Mouse (Mus musculus) forebrain, embryonic 15.5 days (tissue): Measurements from ENCODE around the gene Sugt1. TPM values are rescaled to one million over a fixed set of nuclear protein-coding genes. Genes with fewer than 3 reads are reported as not detected.

Experiments
- ATAC-seq: fragments of 200-750 bp; cut with Nextera tagmentation; replicated peaks from 2 replicates; pipeline ENCODE4 v1.8.0; 2017; ENCODE audit warnings: mild to moderate bottlenecking, moderate TSS enrichment, moderate library complexity
- H3K27ac ChIP-seq: fragments of 300-500 bp; sonication (generic); replicated peaks from 2 replicates; pipeline ENCODE4 v1.5.1; 2015; ENCODE audit warnings: mild to moderate bottlenecking, inconsistent platforms
- H3K27me3 ChIP-seq: fragments of 300-500 bp; sonication (generic); 2 replicates; pipeline ENCODE4 v1.6.1; 2015; ENCODE audit warnings: inconsistent platforms
- H3K36me3 ChIP-seq: fragments of 300-500 bp; sonication (generic); 2 replicates; pipeline ENCODE4 v1.6.1; 2015; ENCODE audit warnings: mild to moderate bottlenecking, inconsistent platforms
- H3K4me1 ChIP-seq: fragments of 300-500 bp; sonication (generic); 2 replicates; pipeline ENCODE4 v1.6.1; 2015; ENCODE audit warnings: inconsistent platforms
- H3K4me2 ChIP-seq: fragments of 300-500 bp; sonication (generic); replicated peaks from 2 replicates; pipeline ENCODE4 v1.6.1; 2015; ENCODE audit warnings: mild to moderate bottlenecking, inconsistent platforms
- H3K4me3 ChIP-seq: fragments of 300-500 bp; sonication (generic); 2 replicates; pipeline ENCODE4 v1.5.1; 2015; ENCODE audit warnings: mild to moderate bottlenecking, inconsistent platforms
- H3K9ac ChIP-seq: fragments of 300-500 bp; sonication (generic); replicated peaks from 2 replicates; pipeline ENCODE4 v1.6.1; 2015; ENCODE audit warnings: mild to moderate bottlenecking, inconsistent platforms
- H3K9me3 ChIP-seq: fragments of 300-500 bp; sonication (generic); 2 replicates; pipeline ENCODE4 v1.6.1; 2016; ENCODE audit warnings: inconsistent platforms
- WGBS: fragments of 180-500 bp; shearing (Covaris S2); methylation state at CpG from one replicate; pipeline ENCODE4 v1.1.7; 2015; ENCODE audit warnings: mixed read lengths; 5-methylcytosine and 5-hydroxymethylcytosine counted together
- polyA plus RNA-seq: library from polyadenylated mRNA; unstranded; fragments of >200 nt; fragmentation: Nextera tagmentation; extraction: Ambion mirVana; gene quantifications from 2 replicates; pipeline ENCODE4 v1.2.1, GENCODE M21; 2015

Gene Sugt1
- polyA plus RNA-seq, 1 experiment from 2014 or later: 116 TPM

DNA sequence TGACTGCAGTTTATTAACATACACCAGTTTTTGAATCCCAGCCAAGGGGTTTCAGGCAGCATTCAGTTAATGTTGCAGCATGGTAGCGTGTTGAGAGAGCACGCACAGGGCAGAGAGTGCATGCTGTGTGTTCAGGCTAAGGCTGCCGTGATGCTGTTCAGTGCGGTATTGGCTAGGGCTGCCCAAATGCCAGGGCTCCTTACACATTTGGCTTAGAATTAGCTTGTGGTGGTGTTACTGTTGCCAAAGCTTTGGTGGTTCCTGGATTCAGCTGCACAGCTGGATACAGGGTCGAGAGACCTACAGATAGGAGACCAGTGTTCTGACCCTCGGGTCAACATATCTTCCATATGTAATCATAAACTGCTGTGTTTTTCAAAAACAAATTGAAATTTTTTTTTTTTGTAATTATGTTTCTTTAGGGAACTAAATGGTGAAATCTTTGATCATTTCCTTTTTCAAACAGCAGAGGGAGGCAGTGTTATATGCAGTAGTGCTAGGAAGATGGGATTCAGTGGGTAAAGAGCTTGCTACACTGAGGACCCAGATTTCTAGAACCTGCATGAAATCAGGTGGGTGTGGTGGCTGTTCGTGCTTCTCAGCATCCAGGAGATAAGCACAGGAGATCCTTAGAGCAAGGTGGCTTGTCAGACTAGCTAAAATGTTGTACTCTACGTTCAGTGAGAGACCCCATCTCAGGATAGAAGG lies 29.8 kb downstream of the Sugt1 start:
- Histone ChIP-seq H3K36me3 (peaks cover 38% of the 10 kb centered on the region), H3K9me3 (no peaks in the 10 kb centered on the region), H3K27ac (0 out of 2 replicates have a peak overlapping the region, but pooled peaks have one; percentile 4), H3K9ac (no peak overlapping the region), H3K4me2 (no peak overlapping the region), H3K4me3 (no peak overlapping the region), H3K27me3 (no peaks in the 10 kb centered on the region), H3K4me1 (no peaks in the 10 kb centered on the region)
- 81% methylated on average over 8 of the region's 8 CpGs for WGBS
- peak; percentile 80 for ATAC-seq

GRCm38 (mm10) chr14:79619802-79620201 lies 32.3 kb downstream of the Sugt1 start:
- H3K4me2 ChIP-seq: no peak overlapping the region
- no peak overlapping the region for H3K9ac ChIP-seq
- H3K9me3 ChIP-seq: no peaks in the 10 kb centered on the region
- no peak for ATAC-seq
- H3K4me1 ChIP-seq: no peaks in the 10 kb centered on the region
- no peaks in the 10 kb centered on the region for H3K27me3 ChIP-seq
- H3K4me3 ChIP-seq: no peak overlapping the region
- no peak overlapping the region for H3K27ac ChIP-seq
- WGBS: 90% methylated on average over 7 of the region's 7 CpGs
- peaks cover 36% of the 10 kb centered on the region for H3K36me3 ChIP-seq

GRCm38 (mm10) chr14:79621143-79621542 lies 33.7 kb downstream of the Sugt1 start:
- Histone ChIP-seq H3K27ac (no peak overlapping the region), H3K4me1 (no peaks in the 10 kb centered on the region), H3K9ac (no peak overlapping the region), H3K4me2 (no peak overlapping the region), H3K4me3 (no peak overlapping the region), H3K27me3 (no peaks in the 10 kb centered on the region), H3K36me3 (peaks cover 45% of the 10 kb centered on the region), H3K9me3 (no peaks in the 10 kb centered on the region)
- ATAC-seq: no peak
- 88% methylated on average over 3 of the region's 3 CpGs for WGBS

- no peaks in the 10 kb centered on the region for H3K4me1 ChIP-seq
- WGBS: 80% methylated on average over 6 of the region's 6 CpGs
- H3K36me3 ChIP-seq: peaks cover 20% of the 10 kb centered on the region
- no peak overlapping the region for H3K4me3 ChIP-seq
- no peaks in the 10 kb centered on the region for H3K9me3 ChIP-seq
- H3K4me2 ChIP-seq: no peak overlapping the region
- no peak for ATAC-seq
- H3K27me3 ChIP-seq: no peaks in the 10 kb centered on the region
- no peak overlapping the region for H3K9ac ChIP-seq
- no peak overlapping the region for H3K27ac ChIP-seq
These were observed 44.8 kb downstream of the Sugt1 start for GRCm38 (mm10) chr14:79632330-79632729.

DNA sequence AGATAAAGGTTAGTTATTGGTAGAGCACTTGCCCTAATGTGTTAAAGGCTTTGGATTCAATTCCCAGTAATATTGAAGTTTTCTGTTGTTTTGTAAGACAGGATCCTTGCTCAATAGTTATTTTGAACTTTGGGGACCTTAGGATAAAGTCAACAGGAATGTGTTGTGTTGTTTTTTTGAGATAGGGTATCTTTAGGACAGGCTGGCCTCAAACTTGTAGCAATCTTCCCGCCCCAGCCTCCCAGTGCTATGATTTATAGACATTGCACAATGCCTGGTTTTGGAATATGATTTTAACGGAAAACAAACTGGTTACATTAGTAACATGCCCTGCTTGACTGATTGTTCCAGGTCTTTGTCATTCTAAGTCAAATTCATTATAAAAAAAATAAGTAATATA lies 45.7 kb downstream of the Sugt1 start:
- peaks cover 15% of the 10 kb centered on the region for H3K36me3 ChIP-seq
- no peaks in the 10 kb centered on the region for H3K27me3 ChIP-seq
- H3K9me3 ChIP-seq: no peaks in the 10 kb centered on the region
- H3K4me3 ChIP-seq: no peak overlapping the region
- no peaks in the 10 kb centered on the region for H3K4me1 ChIP-seq
- ATAC-seq: no peak
- H3K9ac ChIP-seq: no peak overlapping the region
- no peak overlapping the region for H3K27ac ChIP-seq
- no peak overlapping the region for H3K4me2 ChIP-seq
- WGBS: 93% methylated on average over 2 of the region's 2 CpGs

- WGBS: 85% methylated on average over 4 of the region's 4 CpGs
- Histone ChIP-seq H3K4me2 (no peak overlapping the region), H3K36me3 (no peaks in the 10 kb centered on the region), H3K4me1 (no peaks in the 10 kb centered on the region), H3K9me3 (no peaks in the 10 kb centered on the region), H3K4me3 (no peak overlapping the region), H3K27ac (no peak overlapping the region), H3K9ac (no peak overlapping the region), H3K27me3 (no peaks in the 10 kb centered on the region)
- ATAC-seq: no peak
These were observed 49.3 kb downstream of the Sugt1 start for GRCm38 (mm10) chr14:79636814-79637213.

GRCm38 (mm10) chr14:79642063-79642462 lies 54.6 kb downstream of the Sugt1 start:
- H3K27ac ChIP-seq: no peak overlapping the region
- H3K9me3 ChIP-seq: no peaks in the 10 kb centered on the region
- no peak overlapping the region for H3K9ac ChIP-seq
- 77% methylated on average over 9 of the region's 9 CpGs for WGBS
- H3K36me3 ChIP-seq: no peaks in the 10 kb centered on the region
- H3K4me2 ChIP-seq: no peak overlapping the region
- H3K27me3 ChIP-seq: no peaks in the 10 kb centered on the region
- H3K4me3 ChIP-seq: no peak overlapping the region
- H3K4me1 ChIP-seq: peaks cover 3% of the 10 kb centered on the region; the same call in 1 of the 2 replicates
- ATAC-seq: no peak

- ATAC-seq: no peak
- Histone ChIP-seq H3K27ac (no peak overlapping the region), H3K27me3 (no peaks in the 10 kb centered on the region), H3K9me3 (no peaks in the 10 kb centered on the region), H3K36me3 (no peaks in the 10 kb centered on the region), H3K4me3 (no peak overlapping the region), H3K9ac (no peak overlapping the region), H3K4me1 (peaks cover 3% of the 10 kb centered on the region; the same call in 1 of the 2 replicates), H3K4me2 (no peak overlapping the region)
- 36% methylated on average over 11 of the region's 11 CpGs for WGBS
These were observed 57.9 kb downstream of the Sugt1 start for GRCm38 (mm10) chr14:79645378-79645777.

DNA sequence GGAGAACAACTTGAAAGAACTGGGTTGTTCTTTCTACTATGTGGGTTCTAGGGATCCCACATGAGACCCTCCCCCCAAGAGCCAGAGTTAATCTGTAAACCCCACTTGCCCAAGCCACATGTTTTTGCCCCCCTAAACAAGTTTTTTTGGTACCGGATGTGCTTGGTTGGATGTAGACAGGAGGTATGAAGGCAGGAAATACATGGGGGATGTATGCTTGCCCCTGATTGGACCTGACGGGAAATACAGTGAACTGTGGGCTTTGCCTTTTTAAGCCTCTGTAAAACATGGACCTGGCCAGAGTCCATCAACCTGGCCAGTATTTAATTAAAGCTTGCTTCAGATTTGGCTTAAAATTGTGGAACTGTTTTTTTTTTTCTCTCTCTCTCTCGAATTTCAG lies 62.2 kb downstream of the Sugt1 start:
- H3K9ac ChIP-seq: no peak overlapping the region
- 71% methylated on average over 3 of the region's 3 CpGs for WGBS
- H3K36me3 ChIP-seq: no peaks in the 10 kb centered on the region
- peaks cover 3% of the 10 kb centered on the region; the same call in 1 of the 2 replicates for H3K4me1 ChIP-seq
- no peak for ATAC-seq
- no peak overlapping the region for H3K4me2 ChIP-seq
- H3K9me3 ChIP-seq: no peaks in the 10 kb centered on the region
- no peaks in the 10 kb centered on the region for H3K27me3 ChIP-seq
- H3K27ac ChIP-seq: no peak overlapping the region
- no peak overlapping the region for H3K4me3 ChIP-seq

GRCm38 (mm10) chr14:79652654-79653053 lies 65.2 kb downstream of the Sugt1 start:
- Histone ChIP-seq H3K4me2 (no peak overlapping the region), H3K4me1 (0 out of 2 replicates have a peak, but pooled peaks cover under 1% of the 10 kb centered on the region), H3K9me3 (no peaks in the 10 kb centered on the region), H3K27me3 (no peaks in the 10 kb centered on the region), H3K27ac (no peak overlapping the region), H3K9ac (no peak overlapping the region), H3K4me3 (no peak overlapping the region), H3K36me3 (no peaks in the 10 kb centered on the region)
- ATAC-seq: no peak
- WGBS: 79% methylated on average over 4 of the region's 4 CpGs

GRCm38 (mm10) chr14:79658286-79658685 lies 70.8 kb downstream of the Sugt1 start:
- Histone ChIP-seq H3K9me3 (no peaks in the 10 kb centered on the region), H3K27ac (peak overlapping the region; percentile 36), H3K27me3 (no peaks in the 10 kb centered on the region), H3K4me3 (no peak overlapping the region), H3K9ac (no peak overlapping the region), H3K4me1 (peaks cover 32% of the 10 kb centered on the region), H3K4me2 (no peak overlapping the region), H3K36me3 (no peaks in the 10 kb centered on the region)
- WGBS: 55% methylated on average over 5 of the region's 5 CpGs
- peak; percentile 56 for ATAC-seq

DNA sequence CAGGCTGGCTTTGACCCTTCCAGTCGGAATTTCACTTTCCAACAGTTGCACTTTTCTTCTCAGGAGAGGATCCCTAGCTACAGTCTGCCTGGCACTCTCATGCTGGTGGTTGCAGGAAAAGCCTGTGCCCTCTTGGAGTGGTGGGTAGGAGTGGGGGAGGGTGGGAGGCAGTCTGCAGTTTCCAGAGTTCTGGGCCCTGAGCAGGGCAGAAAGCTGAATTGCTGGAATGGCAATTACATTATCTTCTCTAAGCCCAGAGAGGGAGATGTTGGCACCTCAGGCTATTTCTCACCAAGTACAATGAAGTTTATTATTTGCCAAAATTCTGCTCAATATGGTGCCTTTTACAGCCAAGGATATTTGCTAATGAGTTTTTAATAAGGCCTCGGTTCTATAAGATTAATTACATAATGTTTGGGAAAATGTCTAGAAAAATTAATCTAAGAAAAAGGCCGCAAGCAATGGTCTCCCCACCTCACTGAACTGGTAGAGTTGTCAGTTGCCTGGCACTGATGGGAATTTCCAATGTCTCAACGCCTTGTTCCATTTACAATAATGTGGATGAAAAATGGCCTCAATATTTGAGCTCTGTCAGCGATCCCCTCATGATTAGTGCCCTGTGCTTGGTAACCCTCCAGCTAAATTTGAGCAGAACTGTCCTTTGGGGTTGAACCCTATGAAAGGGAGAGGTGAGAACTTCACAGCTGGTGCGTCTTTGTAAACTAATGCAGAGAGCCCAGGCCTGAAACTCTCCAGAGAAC lies 71.4 kb downstream of the Sugt1 start:
- H3K4me3 ChIP-seq: no peak overlapping the region
- no peaks in the 10 kb centered on the region for H3K36me3 ChIP-seq
- 60% methylated on average over 6 of the region's 6 CpGs for WGBS
- no peak overlapping the region for H3K4me2 ChIP-seq
- H3K9me3 ChIP-seq: no peaks in the 10 kb centered on the region
- H3K4me1 ChIP-seq: peaks cover 32% of the 10 kb centered on the region
- H3K27me3 ChIP-seq: no peaks in the 10 kb centered on the region
- peak overlapping the region; percentile 36 for H3K27ac ChIP-seq
- H3K9ac ChIP-seq: no peak overlapping the region
- ATAC-seq: peak; percentile 37
